Mouse (Mus musculus) forebrain, embryonic 15.5 days (tissue): ENCODE measurements around the gene Lef1. TPM values are rescaled to one million over a fixed set of nuclear protein-coding genes. Genes with fewer than 3 reads are reported as not detected.

Experiments
- ATAC-seq: fragments of 200-750 bp; cut with Nextera tagmentation; replicated peaks from 2 replicates; pipeline ENCODE4 v1.8.0; 2017; ENCODE audit warnings: mild to moderate bottlenecking, moderate TSS enrichment, moderate library complexity
- H3K27ac ChIP-seq: fragments of 300-500 bp; sonication (generic); replicated peaks from 2 replicates; pipeline ENCODE4 v1.5.1; 2015; ENCODE audit warnings: mild to moderate bottlenecking, inconsistent platforms
- H3K27me3 ChIP-seq: fragments of 300-500 bp; sonication (generic); 2 replicates; pipeline ENCODE4 v1.6.1; 2015; ENCODE audit warnings: inconsistent platforms
- H3K36me3 ChIP-seq: fragments of 300-500 bp; sonication (generic); 2 replicates; pipeline ENCODE4 v1.6.1; 2015; ENCODE audit warnings: mild to moderate bottlenecking, inconsistent platforms
- H3K4me1 ChIP-seq: fragments of 300-500 bp; sonication (generic); 2 replicates; pipeline ENCODE4 v1.6.1; 2015; ENCODE audit warnings: inconsistent platforms
- H3K4me2 ChIP-seq: fragments of 300-500 bp; sonication (generic); replicated peaks from 2 replicates; pipeline ENCODE4 v1.6.1; 2015; ENCODE audit warnings: mild to moderate bottlenecking, inconsistent platforms
- H3K4me3 ChIP-seq: fragments of 300-500 bp; sonication (generic); 2 replicates; pipeline ENCODE4 v1.5.1; 2015; ENCODE audit warnings: mild to moderate bottlenecking, inconsistent platforms
- H3K9ac ChIP-seq: fragments of 300-500 bp; sonication (generic); replicated peaks from 2 replicates; pipeline ENCODE4 v1.6.1; 2015; ENCODE audit warnings: mild to moderate bottlenecking, inconsistent platforms
- H3K9me3 ChIP-seq: fragments of 300-500 bp; sonication (generic); 2 replicates; pipeline ENCODE4 v1.6.1; 2016; ENCODE audit warnings: inconsistent platforms
- WGBS: fragments of 180-500 bp; shearing (Covaris S2); methylation state at CpG from one replicate; pipeline ENCODE4 v1.1.7; 2015; ENCODE audit warnings: mixed read lengths; 5-methylcytosine and 5-hydroxymethylcytosine counted together
- polyA plus RNA-seq: library from polyadenylated mRNA; unstranded; fragments of >200 nt; fragmentation: Nextera tagmentation; extraction: Ambion mirVana; gene quantifications from 2 replicates; pipeline ENCODE4 v1.2.1, GENCODE M21; 2015

Lef1 gene
- polyA plus RNA-seq, 1 experiment from 2014 or later, result 14.3 TPM

DNA sequence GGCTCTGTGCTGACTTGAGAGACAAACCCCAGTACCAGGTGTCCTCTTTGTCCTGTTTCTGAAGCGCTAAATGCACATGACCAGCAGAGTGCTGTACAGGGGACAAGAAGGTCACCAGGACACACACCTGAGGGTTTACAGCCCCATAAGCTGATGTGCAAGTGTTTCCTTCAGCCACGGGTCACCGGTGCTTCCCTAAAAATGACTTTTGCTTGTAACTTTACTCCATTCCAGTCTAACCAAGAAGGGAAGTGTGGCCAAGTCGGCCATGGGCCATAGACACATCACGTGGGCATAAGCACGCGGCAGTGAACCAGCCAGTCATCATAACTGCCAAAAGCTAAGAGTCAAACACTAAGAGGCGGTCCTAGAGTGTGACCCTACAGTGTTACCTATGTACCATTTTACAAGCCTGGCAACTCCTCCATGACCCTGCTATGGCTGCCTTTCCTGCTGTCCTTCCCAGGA is 136.3 kb downstream of the Lef1 start:
- Histone ChIP-seq H3K4me2 (no peak overlapping the region), H3K36me3 (no peaks in the 10 kb centered on the region), H3K9me3 (no peaks in the 10 kb centered on the region), H3K27me3 (no peaks in the 10 kb centered on the region), H3K27ac (no peak overlapping the region), H3K4me3 (no peak overlapping the region), H3K9ac (no peak overlapping the region), H3K4me1 (peaks cover 3% of the 10 kb centered on the region; the same call in 1 of the 2 replicates)
- WGBS, result 94% methylated on average over 8 of the region's 8 CpGs
- ATAC-seq, result peak; percentile 42; the same call in 1 of the 2 replicates

DNA sequence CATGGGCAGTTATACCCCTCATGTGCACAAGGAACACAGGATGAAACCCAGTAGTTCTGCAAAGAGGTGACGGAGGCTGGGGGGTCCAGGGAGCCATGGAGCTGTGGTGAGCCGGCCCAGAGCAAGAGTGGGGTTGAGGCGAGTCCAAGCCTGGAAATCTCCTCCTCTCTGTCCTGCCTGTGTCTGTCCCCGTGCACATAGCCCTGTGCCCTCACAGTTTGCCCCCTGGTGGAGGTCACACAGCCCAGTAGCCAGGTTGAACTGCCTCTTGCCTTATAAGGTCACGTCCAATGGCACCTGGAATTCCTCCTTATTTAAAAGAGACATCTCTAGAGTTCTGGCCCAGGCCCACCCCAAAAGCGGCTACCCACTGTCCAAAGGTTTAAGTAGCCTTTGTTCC is 137.2 kb downstream of the Lef1 start:
- no peak overlapping the region for H3K4me3 ChIP-seq
- no peak overlapping the region for H3K4me2 ChIP-seq
- H3K27me3 ChIP-seq, result no peaks in the 10 kb centered on the region
- H3K9ac ChIP-seq, result no peak overlapping the region
- no peaks in the 10 kb centered on the region for H3K36me3 ChIP-seq
- peaks cover 3% of the 10 kb centered on the region; the same call in 1 of the 2 replicates for H3K4me1 ChIP-seq
- no peak for ATAC-seq
- no peaks in the 10 kb centered on the region for H3K9me3 ChIP-seq
- 84% methylated on average over 6 of the region's 6 CpGs for WGBS
- H3K27ac ChIP-seq, result no peak overlapping the region

DNA sequence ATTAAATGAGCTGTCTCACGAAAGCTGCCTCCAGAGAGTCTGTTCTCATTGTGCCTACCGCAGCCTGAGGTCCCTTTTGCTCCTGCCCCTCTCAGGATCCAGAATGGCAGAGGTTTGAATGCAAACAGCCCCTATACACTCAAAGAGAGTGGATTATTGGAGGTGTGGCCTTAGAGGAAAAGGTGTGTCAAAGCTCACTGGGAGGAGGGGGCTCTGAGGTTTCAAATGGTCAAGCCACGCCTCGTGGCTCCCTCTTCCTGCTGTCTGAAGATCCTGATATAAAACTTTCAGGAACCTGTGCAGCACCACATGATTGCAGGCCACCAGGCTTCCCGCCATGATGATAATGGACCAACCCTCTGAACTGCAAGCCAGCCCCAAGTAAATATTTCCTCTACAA is 137.6 kb downstream of the Lef1 start:
- peaks cover 3% of the 10 kb centered on the region; the same call in 1 of the 2 replicates for H3K4me1 ChIP-seq
- no peak for ATAC-seq
- no peaks in the 10 kb centered on the region for H3K36me3 ChIP-seq
- no peaks in the 10 kb centered on the region for H3K27me3 ChIP-seq
- no peak overlapping the region for H3K4me2 ChIP-seq
- 86% methylated on average over 5 of the region's 5 CpGs for WGBS
- no peak overlapping the region for H3K27ac ChIP-seq
- H3K9ac ChIP-seq, result no peak overlapping the region
- H3K9me3 ChIP-seq, result no peaks in the 10 kb centered on the region
- no peak overlapping the region for H3K4me3 ChIP-seq

DNA sequence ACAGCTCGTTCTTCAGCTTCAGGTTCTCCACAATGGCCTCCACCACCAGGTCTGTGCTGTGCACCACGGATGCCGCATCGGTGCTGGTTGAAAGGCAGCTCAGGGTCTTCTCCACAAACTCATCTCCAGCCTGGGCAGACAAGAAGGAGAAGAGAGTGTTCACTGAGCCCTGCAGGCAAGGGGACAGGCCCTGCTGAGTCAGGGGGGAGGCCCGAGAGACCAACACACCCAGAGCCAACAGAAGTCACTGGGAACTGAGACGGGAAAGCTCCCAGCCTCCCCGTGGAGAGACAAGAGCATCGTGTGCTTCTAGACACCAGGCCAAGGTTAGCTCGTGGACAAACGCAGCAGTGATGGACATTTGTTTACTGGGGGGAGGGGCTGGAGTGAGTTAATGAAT is 138.2 kb downstream of the Lef1 start:
- peaks cover 3% of the 10 kb centered on the region; the same call in 1 of the 2 replicates for H3K4me1 ChIP-seq
- no peaks in the 10 kb centered on the region for H3K9me3 ChIP-seq
- no peak overlapping the region for H3K27ac ChIP-seq
- H3K27me3 ChIP-seq, result no peaks in the 10 kb centered on the region
- no peak overlapping the region for H3K9ac ChIP-seq
- no peak overlapping the region for H3K4me2 ChIP-seq
- no peak for ATAC-seq
- WGBS, result 92% methylated on average over 10 of the region's 10 CpGs
- no peak overlapping the region for H3K4me3 ChIP-seq
- no peaks in the 10 kb centered on the region for H3K36me3 ChIP-seq

DNA sequence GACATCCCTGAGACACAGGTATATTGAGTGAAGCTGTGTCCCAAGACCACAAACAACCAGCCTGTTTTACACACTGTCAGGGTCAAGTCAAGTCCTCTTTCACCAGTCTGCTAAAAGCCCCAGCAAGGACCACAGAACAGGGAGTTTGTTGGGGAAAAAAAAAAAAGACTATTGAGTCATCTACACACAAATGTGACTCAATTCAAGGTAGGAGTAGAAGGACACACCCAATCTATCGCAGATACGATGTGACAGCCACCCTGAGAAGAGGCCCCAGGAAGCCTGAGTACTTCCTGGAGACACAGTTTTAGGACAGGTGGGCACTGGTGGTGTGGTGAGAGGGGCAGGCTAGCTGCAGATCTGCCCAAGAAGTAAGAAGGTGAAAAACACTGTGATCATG is 140.0 kb downstream of the Lef1 start:
- H3K4me3 ChIP-seq, result no peak overlapping the region
- WGBS, result 92% methylated on average over 2 of the region's 2 CpGs
- ATAC-seq, result no peak
- H3K9me3 ChIP-seq, result no peaks in the 10 kb centered on the region
- H3K36me3 ChIP-seq, result no peaks in the 10 kb centered on the region
- H3K27me3 ChIP-seq, result no peaks in the 10 kb centered on the region
- no peak overlapping the region for H3K27ac ChIP-seq
- peaks cover 3% of the 10 kb centered on the region; the same call in 1 of the 2 replicates for H3K4me1 ChIP-seq
- H3K4me2 ChIP-seq, result no peak overlapping the region
- H3K9ac ChIP-seq, result no peak overlapping the region

DNA sequence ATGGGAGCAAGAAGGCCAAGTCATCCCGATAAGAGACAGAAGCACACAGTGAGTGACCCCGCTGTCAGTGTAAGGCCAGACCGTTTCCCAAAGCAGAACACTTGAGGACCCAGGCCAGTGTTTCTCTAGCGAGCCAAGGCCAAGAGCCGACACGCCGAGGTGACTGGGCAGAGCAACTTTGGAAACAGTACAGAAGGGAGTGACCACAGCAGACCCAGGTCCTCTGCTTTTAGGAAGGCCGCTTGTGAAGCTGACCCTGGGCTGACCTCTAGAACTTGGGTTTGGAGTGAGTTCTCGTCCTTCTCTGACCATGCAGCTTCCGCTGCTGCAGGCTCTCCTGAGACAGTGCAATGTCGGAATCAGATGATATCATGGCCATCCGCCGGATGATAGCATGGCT is 140.7 kb downstream of the Lef1 start:
- Histone ChIP-seq H3K27me3 (no peaks in the 10 kb centered on the region), H3K4me2 (no peak overlapping the region), H3K9me3 (no peaks in the 10 kb centered on the region), H3K36me3 (no peaks in the 10 kb centered on the region), H3K4me1 (0 out of 2 replicates have a peak, but pooled peaks cover under 1% of the 10 kb centered on the region), H3K4me3 (no peak overlapping the region), H3K9ac (no peak overlapping the region), H3K27ac (no peak overlapping the region)
- WGBS, result 90% methylated on average over 13 of the region's 13 CpGs
- ATAC-seq, result no peak

DNA sequence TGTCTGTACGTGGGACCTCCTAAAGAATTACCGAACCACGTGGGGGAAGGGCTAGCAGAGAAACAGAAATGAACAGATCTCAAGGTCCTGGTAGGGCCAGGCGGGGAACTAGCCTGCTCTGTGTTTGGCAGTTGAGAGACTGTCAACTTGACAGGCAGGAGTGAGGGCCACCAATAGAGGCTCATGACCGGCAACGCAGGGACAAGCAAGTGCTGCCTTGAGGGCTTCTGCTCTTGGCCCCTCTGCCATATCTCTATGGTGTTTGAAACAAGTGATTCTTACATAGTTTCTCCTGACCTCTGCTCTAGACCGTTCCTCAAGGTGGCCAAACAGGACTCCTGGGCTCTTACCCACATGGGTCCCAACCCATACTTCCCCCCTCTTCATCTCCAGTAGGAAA is 141.3 kb downstream of the Lef1 start:
- Histone ChIP-seq H3K9ac (no peak overlapping the region), H3K4me3 (no peak overlapping the region), H3K27ac (no peak overlapping the region), H3K36me3 (no peaks in the 10 kb centered on the region), H3K9me3 (no peaks in the 10 kb centered on the region), H3K27me3 (no peaks in the 10 kb centered on the region), H3K4me1 (no peaks in the 10 kb centered on the region), H3K4me2 (no peak overlapping the region)
- WGBS, result 91% methylated on average over 7 of the region's 7 CpGs
- no peak for ATAC-seq

DNA sequence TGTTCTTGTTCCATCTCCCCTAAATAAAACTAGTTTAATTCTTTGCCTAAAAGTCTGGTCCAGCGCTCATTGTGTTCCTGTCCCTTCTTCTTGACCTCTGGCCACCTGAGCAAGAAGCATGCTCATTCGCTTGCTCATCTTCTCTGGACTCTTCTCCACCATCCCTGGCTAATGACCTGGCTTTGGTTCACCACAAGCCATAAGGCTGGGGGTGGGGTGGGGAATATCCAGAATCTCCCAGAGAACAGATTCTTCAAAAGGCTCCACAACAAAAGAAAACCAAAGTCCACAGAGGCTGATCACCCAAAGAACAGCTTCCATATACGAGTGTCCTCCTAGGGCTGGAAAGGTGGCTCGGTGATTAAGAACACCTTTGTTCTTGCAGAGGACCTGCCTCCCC is 144.7 kb downstream of the Lef1 start:
- Histone ChIP-seq H3K9me3 (no peaks in the 10 kb centered on the region), H3K36me3 (no peaks in the 10 kb centered on the region), H3K9ac (no peak overlapping the region), H3K27me3 (no peaks in the 10 kb centered on the region), H3K4me1 (no peaks in the 10 kb centered on the region), H3K4me2 (no peak overlapping the region), H3K4me3 (no peak overlapping the region), H3K27ac (no peak overlapping the region)
- 97% methylated on average over 4 of the region's 4 CpGs for WGBS
- no peak for ATAC-seq

DNA sequence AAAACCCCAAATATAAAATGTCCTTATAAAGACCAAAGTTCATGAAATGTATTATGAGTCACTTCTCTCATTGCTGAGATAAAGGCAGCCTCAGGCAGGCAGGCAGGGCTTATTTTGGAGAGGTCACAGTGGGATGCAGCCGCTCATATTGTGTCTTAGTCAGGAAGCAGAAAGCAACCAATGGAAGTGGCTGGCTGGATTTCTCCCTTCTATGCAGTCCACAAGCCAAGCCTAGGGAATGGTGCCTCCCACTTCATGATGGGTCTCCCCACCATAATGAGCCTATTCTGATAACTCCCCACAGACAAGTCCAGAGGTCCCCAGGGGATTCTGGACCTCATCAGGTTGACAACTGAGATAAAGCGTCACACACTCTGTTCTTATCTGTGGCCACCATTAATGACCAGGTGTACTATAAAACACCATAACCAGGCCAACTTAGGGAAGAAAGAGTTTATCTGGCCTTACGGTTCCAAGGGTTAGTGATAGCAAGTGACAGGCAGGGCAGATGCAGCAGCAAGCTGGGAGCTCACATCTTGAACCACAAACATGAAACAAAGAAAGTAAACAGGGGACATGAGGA is 145.2 kb downstream of the Lef1 start:
- no peaks in the 10 kb centered on the region for H3K36me3 ChIP-seq
- no peak overlapping the region for H3K4me3 ChIP-seq
- no peak overlapping the region for H3K27ac ChIP-seq
- 96% methylated on average over 3 of the region's 3 CpGs for WGBS
- H3K4me2 ChIP-seq, result no peak overlapping the region
- H3K9ac ChIP-seq, result no peak overlapping the region
- H3K9me3 ChIP-seq, result no peaks in the 10 kb centered on the region
- ATAC-seq, result no peak
- no peaks in the 10 kb centered on the region for H3K4me1 ChIP-seq
- H3K27me3 ChIP-seq, result no peaks in the 10 kb centered on the region

DNA sequence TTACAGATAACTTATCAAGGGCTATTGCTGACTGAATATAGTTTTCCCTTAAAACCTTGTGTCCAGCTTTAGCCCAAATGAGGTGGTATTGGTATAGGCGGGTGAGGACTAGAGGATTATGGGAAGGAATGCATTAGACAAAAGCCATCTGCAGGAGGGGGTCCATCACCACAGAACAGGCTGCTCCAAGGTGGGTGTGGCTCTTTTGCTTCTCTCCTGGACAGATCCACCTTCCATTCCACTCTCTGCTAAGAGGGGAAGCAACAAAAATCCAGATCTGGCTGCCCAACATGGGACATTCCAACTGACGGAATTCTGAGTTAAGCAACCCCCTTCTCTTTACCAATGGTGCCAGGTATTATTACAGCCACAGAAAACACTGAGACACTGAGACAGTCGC is 148.7 kb downstream of the Lef1 start:
- WGBS, result 83% methylated on average over 3 of the region's 3 CpGs

DNA sequence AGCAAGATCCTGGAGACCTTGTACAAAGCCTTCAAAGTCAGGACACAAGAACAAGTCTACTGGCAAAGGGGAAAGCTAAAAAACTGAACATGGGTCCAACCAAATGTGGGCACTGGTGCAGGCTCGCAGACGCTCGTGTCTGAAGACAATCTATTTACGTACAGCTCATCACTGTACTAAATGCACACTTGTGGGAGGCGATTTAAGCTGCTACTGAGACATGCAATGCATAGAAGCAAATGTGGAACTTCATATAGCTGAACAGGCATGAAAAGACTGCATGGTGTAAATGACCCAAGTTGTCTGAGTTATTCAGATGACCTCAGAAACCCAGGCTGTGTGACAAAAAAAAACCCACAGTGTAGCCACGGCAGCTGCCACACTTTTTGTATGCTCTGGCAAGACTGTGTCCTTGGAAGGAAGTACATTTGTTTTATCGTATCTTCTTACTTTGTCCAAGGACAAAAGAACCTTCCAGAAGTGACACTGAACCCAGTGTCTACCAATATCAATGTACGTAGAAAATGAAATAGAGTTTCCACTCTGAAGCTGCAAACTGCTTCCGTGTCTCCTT is 149.2 kb downstream of the Lef1 start:
- WGBS, result 90% methylated on average over 9 of the region's 9 CpGs
- ATAC-seq, result no peak
- Histone ChIP-seq H3K9ac (no peak overlapping the region), H3K9me3 (no peaks in the 10 kb centered on the region), H3K27me3 (no peaks in the 10 kb centered on the region), H3K36me3 (no peaks in the 10 kb centered on the region), H3K4me2 (no peak overlapping the region), H3K27ac (no peak overlapping the region), H3K4me1 (no peaks in the 10 kb centered on the region), H3K4me3 (no peak overlapping the region)

More for the DNA sequence above, 148.7 kb downstream of the Lef1 start:
- Histone ChIP-seq H3K4me1 (no peaks in the 10 kb centered on the region), H3K27me3 (no peaks in the 10 kb centered on the region), H3K9ac (no peak overlapping the region), H3K27ac (no peak overlapping the region), H3K4me2 (no peak overlapping the region), H3K4me3 (no peak overlapping the region), H3K9me3 (no peaks in the 10 kb centered on the region), H3K36me3 (no peaks in the 10 kb centered on the region)
- ATAC-seq, result no peak

DNA sequence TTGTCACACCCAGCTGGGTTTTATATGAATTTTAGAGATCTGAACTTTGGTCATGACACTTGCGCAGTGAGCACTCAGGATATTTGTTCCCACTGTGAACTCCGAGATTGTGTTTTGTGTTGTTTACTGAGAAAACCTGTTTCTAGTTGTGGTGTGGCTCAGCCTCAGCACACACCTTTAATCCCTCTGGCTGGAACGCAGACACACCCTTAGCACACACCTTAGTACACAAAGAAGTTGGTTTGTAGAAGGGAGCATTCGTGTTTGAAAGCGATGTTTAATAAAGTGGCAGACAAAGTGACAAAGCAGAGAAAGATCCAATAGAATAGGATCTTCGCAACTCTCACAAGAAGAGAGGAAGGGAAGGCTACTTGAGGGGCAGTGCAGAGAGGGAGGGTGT is 150.1 kb downstream of the Lef1 start:
- Histone ChIP-seq H3K4me1 (no peaks in the 10 kb centered on the region), H3K9ac (no peak overlapping the region), H3K27ac (no peak overlapping the region), H3K4me3 (no peak overlapping the region), H3K9me3 (no peaks in the 10 kb centered on the region), H3K36me3 (no peaks in the 10 kb centered on the region), H3K4me2 (no peak overlapping the region), H3K27me3 (no peaks in the 10 kb centered on the region)
- 97% methylated on average over 6 of the region's 6 CpGs for WGBS
- ATAC-seq, result no peak
